Mouse (Mus musculus): Measurements from ENCODE around the gene Olfr510.
"Not testable (repeated sequence)": the region's sequence is repeated elsewhere in the genome, so short reads cannot be mapped to it uniquely, and the experiment has no call there.

Olfr510 gene

DNA sequence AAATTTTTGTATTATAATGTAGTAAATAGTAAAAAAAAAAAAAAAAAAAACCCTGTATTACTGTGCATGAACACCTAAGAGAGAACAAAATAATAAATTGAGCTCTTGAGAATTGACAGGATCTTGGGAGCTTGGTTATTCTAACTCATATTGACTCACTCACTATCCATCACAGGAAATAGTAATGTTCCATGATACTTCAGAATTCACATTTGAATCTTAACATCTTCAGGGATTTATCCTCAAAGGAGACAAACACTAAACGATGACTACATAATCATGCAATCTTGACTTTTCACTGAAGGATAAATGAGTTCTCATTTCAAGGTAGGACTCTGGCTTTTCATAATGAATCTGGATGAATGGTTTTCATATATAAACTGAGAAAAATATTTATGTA is at the start of gene Olfr510:
Gene Olfr510 (plus strand): TSS at position 301 of the 400 bp plus-strand sequence.
- no peak for DNase-seq (ENCODE audit: low spot score)

DNA sequence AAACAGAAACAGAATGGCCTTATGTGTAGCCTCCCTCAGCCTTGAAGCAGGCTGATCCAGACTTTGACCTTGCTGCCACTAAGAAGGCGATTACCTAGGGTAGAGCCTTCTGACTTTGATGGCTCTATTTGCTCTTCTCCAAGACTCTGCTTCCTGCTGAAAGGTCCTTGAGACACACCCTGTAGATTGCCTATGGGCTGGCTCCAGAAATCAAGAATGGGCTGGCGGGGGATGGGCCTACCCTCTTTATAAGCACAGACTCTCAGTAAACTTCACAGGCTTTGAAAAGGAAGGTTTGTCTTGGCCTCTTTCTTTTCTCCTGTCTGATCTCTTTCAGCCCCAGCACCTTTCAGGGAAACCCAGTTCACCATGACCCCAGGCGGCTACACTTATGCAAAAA is 49.4 kb upstream of the Olfr510 start:
- not testable (repeated sequence) for DNase-seq (ENCODE audit: low spot score)

DNA sequence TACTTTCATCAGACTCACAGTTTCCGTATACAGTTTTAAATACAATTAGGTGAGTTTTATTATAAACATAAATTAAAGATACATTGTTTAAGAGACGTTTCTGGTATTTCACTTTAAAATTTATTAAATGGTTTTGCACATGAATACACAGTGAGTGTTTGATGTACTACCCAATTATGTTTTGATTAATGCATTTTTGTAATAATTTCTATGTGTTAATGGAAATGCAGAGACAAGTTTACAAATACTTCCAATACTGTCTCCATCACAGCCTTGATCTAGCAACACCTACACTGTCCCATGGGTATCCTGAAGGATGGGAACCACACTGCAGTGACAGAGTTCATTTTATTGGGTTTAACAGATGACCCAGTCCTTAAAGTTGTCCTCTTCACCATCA is 44.7 kb upstream of the Olfr510 start, which contains the start of gene Olfr507:
Gene Olfr507 (plus strand): TSS at position 301 of the 400 bp plus-strand sequence.
- no peak for DNase-seq (ENCODE audit: low spot score)

DNA sequence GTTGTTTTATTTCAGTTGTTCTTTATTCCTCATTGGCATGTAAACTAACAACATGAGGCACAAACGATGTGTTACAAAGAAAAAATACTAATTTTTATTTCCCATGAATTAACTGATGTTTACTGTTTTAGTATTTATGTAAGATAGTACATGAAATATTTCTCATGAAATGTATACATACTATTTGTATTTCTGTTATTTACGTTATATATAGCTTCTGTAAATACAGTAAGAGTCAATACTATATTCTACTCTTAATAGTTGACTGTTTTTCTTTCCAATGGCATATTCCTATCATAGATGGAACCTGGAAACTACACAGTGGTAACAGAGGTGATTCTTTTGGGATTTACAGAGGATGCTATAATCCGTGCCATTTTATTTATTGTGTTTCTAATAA is 36.5 kb upstream of the Olfr510 start, which contains the start of gene Olfr508:
Gene Olfr508 (plus strand): TSS at position 301 of the 400 bp plus-strand sequence.
- DNase-seq (ENCODE audit: low spot score): no peak

DNA sequence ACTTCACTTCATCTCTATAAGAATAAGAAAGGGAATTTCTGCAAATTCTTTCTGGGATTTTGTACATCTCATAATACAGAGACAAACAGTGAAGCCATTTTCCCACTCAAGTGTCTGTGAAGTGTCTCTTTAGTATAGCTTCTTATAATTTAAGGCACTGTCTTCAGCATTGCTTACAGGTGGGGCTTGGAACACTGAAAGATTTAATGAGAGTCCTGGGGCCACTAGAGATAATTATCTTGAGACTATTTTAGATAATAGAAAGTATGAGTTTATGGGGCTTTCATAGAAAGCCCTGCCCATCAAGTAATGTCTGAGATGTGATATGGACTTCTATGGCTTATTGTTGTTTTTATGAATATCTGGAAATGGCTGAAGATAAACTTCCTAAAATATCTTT is 14.4 kb upstream of the Olfr510 start, which contains the start of gene Olfr509:
Gene Olfr509 (minus strand): TSS at position 101 of the 400 bp plus-strand sequence.
- no peak for DNase-seq (ENCODE audit: low spot score)

GRCm38 (mm10) chr7:108662419-108662818 is 3.8 kb upstream of the Olfr510 start:
- DNase-seq (ENCODE audit: low spot score): no peak

GRCm38 (mm10) chr7:108671058-108671457 is 4.8 kb downstream of the Olfr510 start:
- no peak for DNase-seq (ENCODE audit: low spot score)

GRCm38 (mm10) chr7:108678886-108679285 is 12.7 kb downstream of the Olfr510 start:
- DNase-seq (ENCODE audit: low spot score): no peak

- DNase-seq (ENCODE audit: low spot score): no peak
These were observed 46.8 kb downstream of the Olfr510 start, which contains the start of gene Olfr512 for GRCm38 (mm10) chr7:108713020-108713419. Gene Olfr512 (plus strand): TSS chr7:108713320.

All from MN1 (cell line).